Mouse (Mus musculus): Measurements from ENCODE around the gene Ect2. TPM values are rescaled to one million over a fixed set of nuclear protein-coding genes. Genes with fewer than 3 reads are reported as not detected.

Ect2 gene
- total RNA-seq, 4 experiments from 2014 or later = 0.69 to 1.1 (median 0.93) TPM

- DNase-seq (ENCODE audit: low spot score in 2 of 2) = no peak
These were observed 82.0 kb downstream of the Ect2 start for GRCm38 (mm10) chr3:27071706-27072105.

- DNase-seq (ENCODE audit: low spot score in 2 of 2) = no peak
These were observed 83.3 kb downstream of the Ect2 start for GRCm38 (mm10) chr3:27070340-27070739.

GRCm38 (mm10) chr3:27067206-27067605 is 86.5 kb downstream of the Ect2 start:
- no peak for DNase-seq (ENCODE audit: low spot score in 2 of 2)

- no peak for DNase-seq (ENCODE audit: low spot score in 2 of 2)
These were observed 88.8 kb downstream of the Ect2 start for GRCm38 (mm10) chr3:27064886-27065285.

- no peak for DNase-seq (ENCODE audit: low spot score in 2 of 2)
These were observed 90.0 kb downstream of the Ect2 start for GRCm38 (mm10) chr3:27063399-27064260.

GRCm38 (mm10) chr3:27060441-27060840 is 93.2 kb downstream of the Ect2 start:
- DNase-seq (ENCODE audit: low spot score in 2 of 2) = no peak

- no peak for DNase-seq (ENCODE audit: low spot score in 2 of 2)
These were observed 94.0 kb downstream of the Ect2 start for GRCm38 (mm10) chr3:27059529-27060322.

GRCm38 (mm10) chr3:27055471-27055870 is 98.2 kb downstream of the Ect2 start:
- DNase-seq (ENCODE audit: low spot score in 2 of 2) = no peak

GRCm38 (mm10) chr3:27054766-27055165 is 98.9 kb downstream of the Ect2 start:
- no peak for DNase-seq (ENCODE audit: low spot score in 2 of 2)

Other genes with a start within 250 kb of the Ect2 start
- 100 to 1,000 TPM; 106 to 125 (median 109) TPM for gene Nceh1, start 29.1 kb upstream of the Ect2 start, total RNA-seq (2022)
- 1 to 10 TPM; 1.4 to 2.8 (median 2.2) TPM for gene Tnfsf10, start 163.2 kb upstream of the Ect2 start, total RNA-seq (2022)
- 1 to 10 TPM in 2 of 4 experiments, under 1 TPM in 2; 0.90 to 1.7 (median 1.1) TPM for gene Ghsr, start 217.5 kb upstream of the Ect2 start, total RNA-seq (2022)

Measured in layer of hippocampus, adult 8-10 months (tissue).